Mouse (Mus musculus): ENCODE data around the gene S100a4. TPM values are rescaled to one million over a fixed set of nuclear protein-coding genes. Genes with fewer than 3 reads are reported as not detected.
A peak's percentile ranks its signal among the peaks of the same experiment; 100 is the strongest.

The S100a4 gene
- polyA plus RNA-seq (2021) = 44.0 TPM

DNA sequence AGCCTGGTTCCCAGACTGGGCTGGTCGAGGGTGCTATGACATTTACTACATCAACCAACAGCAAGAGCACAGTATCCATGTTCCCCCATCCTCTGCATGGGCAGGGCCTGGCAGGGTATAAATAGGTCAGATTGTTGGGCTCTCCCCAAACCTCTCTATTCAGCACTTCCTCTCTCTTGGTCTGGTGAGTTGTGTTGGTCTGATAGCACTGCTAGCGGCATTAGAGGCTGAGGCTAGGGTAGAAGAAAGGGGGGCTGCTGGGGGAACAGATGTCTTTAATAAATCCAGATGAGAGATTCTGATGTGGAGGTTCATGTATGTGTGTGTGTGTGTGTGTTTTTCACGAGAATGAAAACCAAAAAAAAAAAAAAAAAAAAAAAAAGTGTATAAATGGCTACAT is at the start of gene S100a4:
Gene S100a4 (plus strand): TSS at position 149 of the 400 bp plus-strand sequence.
- ATAC-seq (no peak), DNase-seq (ENCODE audit: low read depth, low spot score) (no peak)
- in situ Hi-C loops (cut with MboI; ENCODE audit: low pct_unique_long_range_greater_than_20kb) = no loop called here
- ChIA-PET POLR2A (interaction anchor here (1.1 to 6.3 kb wide), 4 partner anchors 9 to 94 kb away, joined by 3 to 75 read pairs (median 18); partner anchors contain the start of genes Chtop and S100a6), CTCF (interaction anchor here (1.1 to 34.1 kb wide), 3 partner anchors 4 to 50 kb away, joined by 3 to 615 read pairs (median 615); partner anchors contain the start of genes Gm42674, S100a2, S100a4 and S100a5)
- no peaks in the 10 kb centered on the region for H3K27me3 ChIP-seq
- no peak for TF ChIP-seq CTCF (IDR thresholded peaks at IDR 0.05)

DNA sequence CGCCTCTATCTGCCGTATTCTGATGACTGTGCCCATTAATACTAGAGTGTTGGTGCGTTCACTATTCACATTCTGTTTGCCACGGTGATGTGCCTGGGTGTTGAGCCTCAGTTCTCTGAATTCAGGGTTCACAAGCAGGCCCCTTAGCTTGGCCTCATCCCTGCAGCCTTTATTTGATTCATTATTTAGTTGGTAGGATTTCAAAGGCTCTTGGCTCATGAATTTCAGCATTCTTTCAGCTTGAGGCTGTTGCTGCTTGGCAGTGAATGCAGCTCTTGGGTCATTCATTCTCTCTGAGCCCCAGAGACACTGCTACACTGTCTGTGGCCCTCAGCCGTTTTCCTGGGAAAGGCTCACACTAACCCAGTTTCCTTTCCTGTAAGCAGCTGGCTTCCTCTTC is 47.6 kb upstream of the S100a4 start:
- DNase-seq (ENCODE audit: low read depth, low spot score) (no peak), ATAC-seq (no peak)
- in situ Hi-C loops (cut with MboI; ENCODE audit: low pct_unique_long_range_greater_than_20kb) = no loop called here
- TF ChIP-seq CTCF (IDR thresholded peaks at IDR 0.05) = no peak
- CTCF ChIA-PET = interaction anchor here (1.0 to 5.1 kb wide), 6 partner anchors 10 to 25 kb away, joined by 3 to 20 read pairs (median 4); partner anchors contain the start of gene S100a16
- no peaks in the 10 kb centered on the region for H3K27me3 ChIP-seq
- POLR2A ChIA-PET = interaction anchor here (0.7 kb wide), 1 partner anchor 10 kb away, joined by 3 read pairs; no protein-coding TSS in a partner anchor

DNA sequence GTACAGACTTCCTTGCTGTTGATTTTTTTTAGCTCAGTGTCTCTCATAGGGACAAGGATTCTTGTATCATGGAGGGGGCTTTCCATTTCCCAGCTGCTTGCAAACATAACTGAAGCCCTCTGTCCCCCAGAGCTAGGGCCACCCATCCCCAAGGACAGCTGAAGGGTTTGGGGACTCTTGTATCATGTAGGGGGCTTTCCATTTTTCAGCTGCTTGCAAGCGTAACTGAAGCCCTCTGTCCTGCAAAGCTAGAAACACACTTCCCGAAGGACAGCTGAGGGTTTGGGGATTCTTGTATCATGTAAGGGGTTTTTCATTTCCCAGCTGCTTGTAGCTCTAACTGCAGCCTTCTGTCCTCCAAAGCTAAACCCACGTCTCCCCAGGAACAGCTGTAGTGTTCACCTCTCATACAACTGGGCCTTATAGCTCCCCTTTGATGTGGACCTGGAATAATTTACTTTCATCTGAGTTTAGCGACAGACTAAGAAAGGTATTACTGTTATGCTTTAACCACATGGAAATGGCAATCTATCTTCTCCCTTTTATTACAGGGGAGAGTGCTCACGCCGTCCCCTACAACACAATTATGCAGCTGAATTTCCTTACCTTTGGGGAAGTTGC is 43.5 kb upstream of the S100a4 start, which contains the start of gene S100a3:
Gene S100a3 (plus strand): TSS at position 571 of the 621 bp plus-strand sequence.
- ChIA-PET CTCF (interaction anchor here (0.9 to 3.3 kb wide), 7 partner anchors 11 to 92 kb away, joined by 3 to 17 read pairs (median 4); partner anchors contain the start of gene S100a14), POLR2A (no interaction called here)
- peaks cover 4% of the 10 kb centered on the region for H3K27me3 ChIP-seq
- in situ Hi-C loops (cut with MboI; ENCODE audit: low pct_unique_long_range_greater_than_20kb) = no loop called here
- DNase-seq (ENCODE audit: low read depth, low spot score) (no peak), ATAC-seq (no peak)
- no peak for TF ChIP-seq CTCF (IDR thresholded peaks at IDR 0.05)

DNA sequence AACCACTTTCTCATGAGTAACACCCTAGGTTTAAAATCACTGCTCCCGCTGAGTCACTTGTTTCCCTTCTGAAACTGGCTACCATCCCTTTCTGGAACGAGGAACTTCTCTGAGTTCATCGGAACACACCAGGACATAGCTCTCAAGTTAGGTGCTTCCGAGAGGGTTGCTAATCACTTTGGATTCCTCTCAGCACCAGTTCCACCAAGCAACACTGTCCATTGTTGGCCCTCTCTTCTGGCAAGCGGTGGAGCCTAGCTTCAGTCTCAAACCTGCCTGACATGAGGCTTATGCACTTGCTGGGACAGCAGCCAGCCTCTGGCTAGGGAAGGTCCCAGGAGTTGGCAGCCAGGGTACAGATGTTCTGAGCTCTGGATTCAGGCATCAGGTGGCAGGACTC is 28.9 kb upstream of the S100a4 start:
- peak; percentile 60 for ATAC-seq
- DNase-seq (ENCODE audit: low read depth, low spot score) = peak; percentile 87
- TF ChIP-seq CTCF (IDR thresholded peaks at IDR 0.05) = no peak
- POLR2A ChIA-PET = no interaction called here
- in situ Hi-C loops (cut with MboI; ENCODE audit: low pct_unique_long_range_greater_than_20kb) = no loop called here
- CTCF ChIA-PET = interaction anchor here (1.0 to 34.1 kb wide), 10 partner anchors 8 to 135 kb away, joined by 3 to 615 read pairs (median 6); partner anchors contain the start of genes Gm42674, S100a16, S100a3 and S100a4
- H3K27me3 ChIP-seq = no peaks in the 10 kb centered on the region

DNA sequence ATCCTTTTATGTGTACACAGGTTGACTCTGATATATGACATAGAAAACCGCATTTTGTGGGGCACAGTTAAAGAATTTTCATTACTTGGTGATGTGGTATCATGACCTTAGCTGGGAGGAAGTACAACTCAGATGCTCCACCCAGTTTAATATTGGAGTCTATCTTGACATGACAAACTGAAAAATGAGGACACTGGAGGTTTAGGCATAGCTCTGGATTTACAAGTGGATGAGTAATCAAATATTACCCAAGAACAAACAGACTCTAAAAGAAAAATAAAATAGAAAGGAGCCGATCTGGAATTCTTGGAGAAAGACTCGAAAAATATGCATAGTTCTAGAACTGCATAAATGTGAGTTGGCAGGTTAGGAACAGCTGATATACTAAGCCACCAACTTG is 28.3 kb upstream of the S100a4 start:
- ATAC-seq (no peak), DNase-seq (ENCODE audit: low read depth, low spot score) (no peak)
- ChIA-PET CTCF (interaction anchor here (1.0 to 34.1 kb wide), 11 partner anchors 8 to 135 kb away, joined by 3 to 615 read pairs (median 6); partner anchors contain the start of genes Gm42674, S100a14, S100a16 and S100a3), POLR2A (no interaction called here)
- in situ Hi-C loops (cut with MboI; ENCODE audit: low pct_unique_long_range_greater_than_20kb) = no loop called here
- no peaks in the 10 kb centered on the region for H3K27me3 ChIP-seq
- no peak for TF ChIP-seq CTCF (IDR thresholded peaks at IDR 0.05)

DNA sequence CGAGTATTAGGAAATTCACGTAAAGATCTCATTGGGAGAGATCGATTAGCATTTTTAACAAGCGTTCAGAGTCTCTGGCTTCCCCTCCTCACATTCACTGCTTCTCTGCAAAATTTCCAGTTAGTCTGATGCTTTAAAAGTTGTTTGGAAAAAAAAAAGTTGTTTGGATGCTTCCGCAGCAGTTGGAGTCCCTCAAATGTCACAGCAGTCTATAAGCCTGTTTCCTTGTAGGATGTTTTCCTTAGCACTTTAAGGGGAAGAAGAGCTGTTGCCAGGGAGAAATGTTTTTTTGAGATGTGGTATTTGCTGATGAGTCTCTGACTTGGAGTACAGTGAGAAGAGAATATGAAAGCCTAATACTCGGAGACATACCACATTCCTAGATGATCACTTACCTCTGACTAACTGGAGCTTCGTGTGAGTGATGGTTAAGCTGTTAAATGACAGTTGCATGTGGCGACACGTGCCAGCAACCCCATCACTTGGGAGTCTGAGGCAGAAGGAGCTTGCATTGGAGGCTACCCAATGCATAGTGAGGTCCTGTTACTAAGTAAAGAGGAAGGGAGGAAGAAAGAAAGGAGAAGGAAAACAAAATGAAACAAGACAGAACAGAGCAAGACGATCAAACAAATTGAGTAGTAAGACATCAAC is 27.1 kb upstream of the S100a4 start:
- POLR2A ChIA-PET = no interaction called here
- H3K27me3 ChIP-seq = no peaks in the 10 kb centered on the region
- no peak for TF ChIP-seq CTCF (IDR thresholded peaks at IDR 0.05)
- in situ Hi-C loops (cut with MboI; ENCODE audit: low pct_unique_long_range_greater_than_20kb) = no loop called here
- CTCF ChIA-PET = interaction anchor here (1.5 to 34.1 kb wide), 4 partner anchors 10 to 31 kb away, joined by 3 to 615 read pairs (median 14); partner anchors contain the start of genes Gm42674, S100a3, S100a4 and S100a5
- ATAC-seq (no peak), DNase-seq (ENCODE audit: low read depth, low spot score) (no peak)

DNA sequence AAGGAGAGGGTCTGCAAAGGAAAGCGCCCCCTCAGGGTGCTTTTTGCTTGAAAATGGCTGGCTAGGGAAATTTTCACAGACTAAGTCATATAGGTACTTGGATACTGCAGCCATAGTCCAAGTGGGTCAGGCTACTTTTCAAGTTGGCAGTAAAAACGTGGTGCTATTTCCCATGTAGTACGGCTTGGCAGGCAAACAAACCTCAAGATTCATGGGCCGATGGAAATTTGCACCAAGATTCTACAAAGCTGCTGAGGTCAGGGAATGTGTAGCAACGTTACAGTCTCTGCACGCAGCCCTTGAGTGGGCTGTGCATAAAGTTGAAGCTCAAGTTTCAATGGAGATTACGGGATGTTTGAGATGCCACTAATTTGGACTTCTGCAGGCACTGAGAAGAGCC is 24.1 kb upstream of the S100a4 start:
- no peak for TF ChIP-seq CTCF (IDR thresholded peaks at IDR 0.05)
- DNase-seq (ENCODE audit: low read depth, low spot score) (no peak), ATAC-seq (no peak)
- in situ Hi-C loops (cut with MboI; ENCODE audit: low pct_unique_long_range_greater_than_20kb) = no loop called here
- ChIA-PET POLR2A (no interaction called here), CTCF (interaction anchor here (1.0 to 34.1 kb wide), 7 partner anchors 18 to 74 kb away, joined by 3 to 615 read pairs (median 4); partner anchors contain the start of genes Gm42674, S100a14, S100a4 and S100a5)
- no peaks in the 10 kb centered on the region for H3K27me3 ChIP-seq

DNA sequence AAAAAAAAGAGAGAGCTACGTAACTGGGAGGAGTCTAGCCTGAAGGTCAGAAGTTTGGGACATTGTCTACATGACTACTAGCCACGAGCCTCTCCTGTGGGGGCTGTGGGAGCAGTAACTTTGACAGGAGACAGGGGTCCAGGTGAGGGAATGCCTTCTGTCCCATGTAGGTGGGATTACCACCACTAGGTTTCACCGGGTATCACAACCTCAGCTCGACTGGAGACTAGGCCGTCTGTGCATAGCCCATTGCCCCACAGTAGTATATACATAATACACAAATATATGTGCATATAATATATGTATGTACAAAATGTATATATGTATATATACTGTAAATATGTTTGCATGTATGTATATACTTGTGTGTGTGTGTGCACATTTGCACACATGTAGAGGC is 22.4 kb upstream of the S100a4 start:
- in situ Hi-C loops (cut with MboI; ENCODE audit: low pct_unique_long_range_greater_than_20kb) = loop anchor here (5.0 kb wide), 1 partner anchor 36 kb away; no protein-coding TSS in a partner anchor

DNA sequence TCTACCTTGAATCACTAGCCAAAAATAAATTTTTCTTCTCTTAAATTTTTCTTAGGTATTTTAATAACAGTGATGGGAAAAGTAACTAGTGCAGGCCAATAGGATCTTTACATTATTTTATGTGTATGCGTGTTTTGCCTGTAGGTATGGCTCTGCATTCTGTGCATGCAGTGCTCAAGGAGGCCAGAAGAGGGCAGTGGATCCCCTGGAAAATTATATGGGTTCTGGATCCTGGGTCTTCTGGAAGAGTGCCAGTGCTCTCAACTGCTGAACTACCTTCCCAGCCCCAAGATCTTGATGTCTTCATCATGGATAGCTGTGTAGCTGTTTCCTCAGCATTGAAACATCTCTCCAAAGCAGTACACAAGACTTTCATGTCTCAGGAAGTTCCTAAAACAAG is 21.4 kb upstream of the S100a4 start:
- DNase-seq (ENCODE audit: low read depth, low spot score) = no peak

More for the DNA sequence above, 22.4 kb upstream of the S100a4 start:
- DNase-seq (ENCODE audit: low read depth, low spot score) = no peak
- TF ChIP-seq CTCF (IDR thresholded peaks at IDR 0.05) = no peak
- POLR2A ChIA-PET = interaction anchor here (0.7 kb wide), 1 partner anchor 33 kb away, joined by 3 read pairs; no protein-coding TSS in a partner anchor
- CTCF ChIA-PET = interaction anchor here (1.0 to 34.1 kb wide), 8 partner anchors 11 to 72 kb away, joined by 3 to 615 read pairs (median 7); partner anchors contain the start of genes Gm42674, S100a14, S100a16 and S100a4
- ATAC-seq = no peak
- no peaks in the 10 kb centered on the region for H3K27me3 ChIP-seq

DNA sequence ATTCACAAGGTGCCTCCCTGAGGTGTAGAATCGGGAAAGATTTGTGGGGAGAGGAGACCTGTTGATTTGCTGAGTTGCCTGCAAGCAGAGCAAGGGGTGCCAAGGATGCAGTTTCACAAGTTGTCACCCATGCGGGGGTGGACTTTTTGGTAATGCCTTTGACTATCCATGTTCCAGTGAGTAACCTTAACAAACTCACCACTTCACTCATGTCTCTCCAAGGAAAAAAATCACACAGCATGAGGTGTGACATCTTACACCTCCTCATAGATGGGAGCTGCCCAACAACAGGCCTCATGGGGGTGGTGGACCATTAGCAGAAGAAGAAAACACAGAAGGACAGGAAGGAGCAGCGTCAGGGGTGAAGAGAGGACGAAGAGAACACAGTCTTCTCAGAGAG is 21.0 kb upstream of the S100a4 start:
- ATAC-seq (no peak), DNase-seq (ENCODE audit: low read depth, low spot score) (no peak)
- H3K27me3 ChIP-seq = no peaks in the 10 kb centered on the region
- in situ Hi-C loops (cut with MboI; ENCODE audit: low pct_unique_long_range_greater_than_20kb) = loop anchor here (5.0 kb wide), 1 partner anchor 35 kb away; no protein-coding TSS in a partner anchor
- ChIA-PET POLR2A (interaction anchor here (0.7 to 1.5 kb wide), 2 partner anchors 58 to 74 kb away, joined by 3 to 6 read pairs; partner anchors contain the start of gene Chtop), CTCF (interaction anchor here (0.7 to 34.1 kb wide), 9 partner anchors 8 to 71 kb away, joined by 3 to 615 read pairs (median 7); partner anchors contain the start of genes Gm42674, S100a14, S100a4 and S100a5)
- TF ChIP-seq CTCF (IDR thresholded peaks at IDR 0.05) = no peak

More for the DNA sequence above, 21.4 kb upstream of the S100a4 start:
- POLR2A ChIA-PET = no interaction called here
- in situ Hi-C loops (cut with MboI; ENCODE audit: low pct_unique_long_range_greater_than_20kb) = loop anchor here (5.0 kb wide), 1 partner anchor 35 kb away; no protein-coding TSS in a partner anchor
- ATAC-seq = no peak
- no peak for TF ChIP-seq CTCF (IDR thresholded peaks at IDR 0.05)
- H3K27me3 ChIP-seq = no peaks in the 10 kb centered on the region
- CTCF ChIA-PET = interaction anchor here (0.9 to 34.1 kb wide), 11 partner anchors 8 to 71 kb away, joined by 3 to 615 read pairs (median 7); partner anchors contain the start of genes Gm42674, S100a14, S100a16 and S100a4
